Mouse (Mus musculus): Measurements from ENCODE around the gene Rbfox3. TPM values are rescaled to one million over a fixed set of nuclear protein-coding genes. Genes with fewer than 3 reads are reported as not detected.

Gene Rbfox3
- polyA plus RNA-seq, 1 experiment from 2014 or later, result 0.37 TPM

- H3K4me2 ChIP-seq (replicated peaks; ENCODE audit: low read depth, low read length), result no peak overlapping the region
- H3K27me3 ChIP-seq (ENCODE audit: control insufficient read depth, insufficient read depth, low read length), result no peaks in the 10 kb centered on the region
- H3K4me1 ChIP-seq (ENCODE audit: control insufficient read depth, insufficient read depth, low read length), result no peaks in the 10 kb centered on the region
- 55% methylated on average over 25 of the region's 25 CpGs for WGBS
- ATAC-seq (ENCODE audit: low FRiP score, low TSS enrichment), result no peak
- H3K9ac ChIP-seq (ENCODE audit: low read depth, low read length), result no peak overlapping the region
- no peaks in the 10 kb centered on the region for H3K9me3 ChIP-seq (ENCODE audit: control insufficient read depth, low read length)
- no peak overlapping the region for H3K4me3 ChIP-seq (ENCODE audit: low read length)
- no peaks in the 10 kb centered on the region for H3K36me3 ChIP-seq (ENCODE audit: control insufficient read depth, insufficient read depth, low read length)
- H3K27ac ChIP-seq (ENCODE audit: low read depth, low read length), result no peak overlapping the region
Measured at GRCm38 (mm10) chr11:118825280-118826094, 85.9 kb downstream of the Rbfox3 start.

- WGBS, result 53% methylated on average over 2 of the region's 2 CpGs
- H3K4me2 ChIP-seq (replicated peaks; ENCODE audit: low read depth, low read length), result no peak overlapping the region
Measured at GRCm38 (mm10) chr11:118821353-118821752, 90.0 kb downstream of the Rbfox3 start.

GRCm38 (mm10) chr11:118818528-118818927 is 92.9 kb downstream of the Rbfox3 start:
- Histone ChIP-seq H3K9ac (ENCODE audit: low read depth, low read length) (no peak overlapping the region), H3K27me3 (ENCODE audit: control insufficient read depth, insufficient read depth, low read length) (no peaks in the 10 kb centered on the region), H3K9me3 (ENCODE audit: control insufficient read depth, low read length) (no peaks in the 10 kb centered on the region), H3K4me1 (ENCODE audit: control insufficient read depth, insufficient read depth, low read length) (no peaks in the 10 kb centered on the region), H3K4me2 (replicated peaks; ENCODE audit: low read depth, low read length) (no peak overlapping the region), H3K36me3 (ENCODE audit: control insufficient read depth, insufficient read depth, low read length) (no peaks in the 10 kb centered on the region), H3K4me3 (ENCODE audit: low read length) (no peak overlapping the region), H3K27ac (ENCODE audit: low read depth, low read length) (no peak overlapping the region)
- no peak for ATAC-seq (ENCODE audit: low FRiP score, low TSS enrichment)
- 96% methylated on average over 8 of the region's 8 CpGs for WGBS

More at GRCm38 (mm10) chr11:118821353-118821752, 90.0 kb downstream of the Rbfox3 start:
- no peak overlapping the region for H3K4me3 ChIP-seq (ENCODE audit: low read length)
- no peaks in the 10 kb centered on the region for H3K4me1 ChIP-seq (ENCODE audit: control insufficient read depth, insufficient read depth, low read length)
- H3K9ac ChIP-seq (ENCODE audit: low read depth, low read length), result no peak overlapping the region
- no peaks in the 10 kb centered on the region for H3K36me3 ChIP-seq (ENCODE audit: control insufficient read depth, insufficient read depth, low read length)
- no peaks in the 10 kb centered on the region for H3K27me3 ChIP-seq (ENCODE audit: control insufficient read depth, insufficient read depth, low read length)
- H3K9me3 ChIP-seq (ENCODE audit: control insufficient read depth, low read length), result no peaks in the 10 kb centered on the region
- H3K27ac ChIP-seq (ENCODE audit: low read depth, low read length), result no peak overlapping the region
- no peak for ATAC-seq (ENCODE audit: low FRiP score, low TSS enrichment)

GRCm38 (mm10) chr11:118815118-118815517 is 96.3 kb downstream of the Rbfox3 start:
- Histone ChIP-seq H3K4me1 (ENCODE audit: control insufficient read depth, insufficient read depth, low read length) (no peaks in the 10 kb centered on the region), H3K9me3 (ENCODE audit: control insufficient read depth, low read length) (no peaks in the 10 kb centered on the region), H3K27me3 (ENCODE audit: control insufficient read depth, insufficient read depth, low read length) (no peaks in the 10 kb centered on the region), H3K4me3 (ENCODE audit: low read length) (no peak overlapping the region), H3K36me3 (ENCODE audit: control insufficient read depth, insufficient read depth, low read length) (no peaks in the 10 kb centered on the region), H3K4me2 (replicated peaks; ENCODE audit: low read depth, low read length) (no peak overlapping the region), H3K27ac (ENCODE audit: low read depth, low read length) (no peak overlapping the region), H3K9ac (ENCODE audit: low read depth, low read length) (no peak overlapping the region)
- no peak for ATAC-seq (ENCODE audit: low FRiP score, low TSS enrichment)
- WGBS, result 53% methylated on average over 5 of the region's 5 CpGs

GRCm38 (mm10) chr11:118813942-118814341 is 97.5 kb downstream of the Rbfox3 start:
- WGBS, result 24% methylated on average over 11 of the region's 11 CpGs
- no peaks in the 10 kb centered on the region for H3K27me3 ChIP-seq (ENCODE audit: control insufficient read depth, insufficient read depth, low read length)
- no peak overlapping the region for H3K4me2 ChIP-seq (replicated peaks; ENCODE audit: low read depth, low read length)
- no peaks in the 10 kb centered on the region for H3K36me3 ChIP-seq (ENCODE audit: control insufficient read depth, insufficient read depth, low read length)
- H3K9me3 ChIP-seq (ENCODE audit: control insufficient read depth, low read length), result no peaks in the 10 kb centered on the region
- ATAC-seq (ENCODE audit: low FRiP score, low TSS enrichment), result no peak
- no peaks in the 10 kb centered on the region for H3K4me1 ChIP-seq (ENCODE audit: control insufficient read depth, insufficient read depth, low read length)
- H3K9ac ChIP-seq (ENCODE audit: low read depth, low read length), result no peak overlapping the region
- no peak overlapping the region for H3K4me3 ChIP-seq (ENCODE audit: low read length)
- H3K27ac ChIP-seq (ENCODE audit: low read depth, low read length), result no peak overlapping the region

- H3K9ac ChIP-seq (ENCODE audit: low read depth, low read length), result no peak overlapping the region
- no peak for ATAC-seq (ENCODE audit: low FRiP score, low TSS enrichment)
- WGBS, result 94% methylated on average over 7 of the region's 7 CpGs
- no peak overlapping the region for H3K27ac ChIP-seq (ENCODE audit: low read depth, low read length)
- no peaks in the 10 kb centered on the region for H3K36me3 ChIP-seq (ENCODE audit: control insufficient read depth, insufficient read depth, low read length)
- H3K4me3 ChIP-seq (ENCODE audit: low read length), result no peak overlapping the region
- H3K4me2 ChIP-seq (replicated peaks; ENCODE audit: low read depth, low read length), result no peak overlapping the region
- no peaks in the 10 kb centered on the region; the same call in 1 of the 2 replicates for H3K4me1 ChIP-seq (ENCODE audit: control insufficient read depth, insufficient read depth, low read length)
- H3K27me3 ChIP-seq (ENCODE audit: control insufficient read depth, insufficient read depth, low read length), result no peaks in the 10 kb centered on the region
- no peaks in the 10 kb centered on the region for H3K9me3 ChIP-seq (ENCODE audit: control insufficient read depth, low read length)
Measured at GRCm38 (mm10) chr11:118811404-118811803, 100.0 kb downstream of the Rbfox3 start.

GRCm38 (mm10) chr11:118807511-118807910 is 103.9 kb downstream of the Rbfox3 start:
- Histone ChIP-seq H3K9ac (ENCODE audit: low read depth, low read length) (no peak overlapping the region), H3K4me1 (ENCODE audit: control insufficient read depth, insufficient read depth, low read length) (no peaks in the 10 kb centered on the region; the same call in 1 of the 2 replicates), H3K27me3 (ENCODE audit: control insufficient read depth, insufficient read depth, low read length) (no peaks in the 10 kb centered on the region), H3K4me3 (ENCODE audit: low read length) (no peak overlapping the region), H3K36me3 (ENCODE audit: control insufficient read depth, insufficient read depth, low read length) (no peaks in the 10 kb centered on the region), H3K9me3 (ENCODE audit: control insufficient read depth, low read length) (no peaks in the 10 kb centered on the region), H3K27ac (ENCODE audit: low read depth, low read length) (no peak overlapping the region), H3K4me2 (replicated peaks; ENCODE audit: low read depth, low read length) (no peak overlapping the region)
- no peak for ATAC-seq (ENCODE audit: low FRiP score, low TSS enrichment)
- WGBS, result 26% methylated on average over 15 of the region's 15 CpGs

- 65% methylated on average over 8 of the region's 8 CpGs for WGBS
- no peak overlapping the region for H3K9ac ChIP-seq (ENCODE audit: low read depth, low read length)
- no peak overlapping the region for H3K4me2 ChIP-seq (replicated peaks; ENCODE audit: low read depth, low read length)
- H3K4me1 ChIP-seq (ENCODE audit: control insufficient read depth, insufficient read depth, low read length), result no peaks in the 10 kb centered on the region
- no peaks in the 10 kb centered on the region for H3K9me3 ChIP-seq (ENCODE audit: control insufficient read depth, low read length)
- no peaks in the 10 kb centered on the region for H3K27me3 ChIP-seq (ENCODE audit: control insufficient read depth, insufficient read depth, low read length)
- H3K27ac ChIP-seq (ENCODE audit: low read depth, low read length), result no peak overlapping the region
- ATAC-seq (ENCODE audit: low FRiP score, low TSS enrichment), result peak; percentile 81
- no peaks in the 10 kb centered on the region for H3K36me3 ChIP-seq (ENCODE audit: control insufficient read depth, insufficient read depth, low read length)
- H3K4me3 ChIP-seq (ENCODE audit: low read length), result no peak overlapping the region
Measured at GRCm38 (mm10) chr11:118794856-118795602, 116.4 kb downstream of the Rbfox3 start.

GRCm38 (mm10) chr11:118793639-118794021 is 117.8 kb downstream of the Rbfox3 start:
- H3K4me2 ChIP-seq (replicated peaks; ENCODE audit: low read depth, low read length), result no peak overlapping the region
- no peaks in the 10 kb centered on the region for H3K36me3 ChIP-seq (ENCODE audit: control insufficient read depth, insufficient read depth, low read length)
- 71% methylated on average over 16 of the region's 16 CpGs for WGBS
- no peak for ATAC-seq (ENCODE audit: low FRiP score, low TSS enrichment)
- no peaks in the 10 kb centered on the region for H3K9me3 ChIP-seq (ENCODE audit: control insufficient read depth, low read length)
- H3K4me3 ChIP-seq (ENCODE audit: low read length), result no peak overlapping the region
- no peaks in the 10 kb centered on the region for H3K27me3 ChIP-seq (ENCODE audit: control insufficient read depth, insufficient read depth, low read length)
- no peaks in the 10 kb centered on the region for H3K4me1 ChIP-seq (ENCODE audit: control insufficient read depth, insufficient read depth, low read length)
- no peak overlapping the region for H3K27ac ChIP-seq (ENCODE audit: low read depth, low read length)
- H3K9ac ChIP-seq (ENCODE audit: low read depth, low read length), result no peak overlapping the region

Measured in kidney, embryonic 14.5 days (tissue).